Mouse (Mus musculus): ENCODE results near the gene Cntnap2. TPM values are rescaled to one million over a fixed set of nuclear protein-coding genes. Genes with fewer than 3 reads are reported as not detected.

Cntnap2 gene
- polyA plus RNA-seq, 1 experiment from 2014 or later: 0.79 TPM

GRCm38 (mm10) chr6:46733794-46734193, 1674.6 kb downstream of the Cntnap2 start:
- no peak for ATAC-seq (replicated peaks; ENCODE audit: insufficient number of reproducible peaks, low FRiP score, low TSS enrichment)
- Histone ChIP-seq H3K4me2 (no peak overlapping the region), H3K27ac (ENCODE audit: low read depth, low read length) (no peak overlapping the region), H3K4me1 (ENCODE audit: control insufficient read depth, insufficient read depth, low read length) (no peaks in the 10 kb centered on the region), H3K4me3 (ENCODE audit: low read depth, low read length) (no peak overlapping the region), H3K9ac (ENCODE audit: low read depth, low read length) (no peak overlapping the region), H3K27me3 (ENCODE audit: control insufficient read depth, insufficient read depth, low read length) (no peaks in the 10 kb centered on the region), H3K9me3 (replicated peaks; ENCODE audit: control insufficient read depth, low read length) (no peaks in the 10 kb centered on the region), H3K36me3 (ENCODE audit: control insufficient read depth, insufficient read depth, low read length) (no peaks in the 10 kb centered on the region)

GRCm38 (mm10) chr6:46748448-46748847, 1689.3 kb downstream of the Cntnap2 start:
- H3K36me3 ChIP-seq (ENCODE audit: control insufficient read depth, insufficient read depth, low read length): no peaks in the 10 kb centered on the region
- no peak overlapping the region for H3K4me2 ChIP-seq
- no peaks in the 10 kb centered on the region for H3K27me3 ChIP-seq (ENCODE audit: control insufficient read depth, insufficient read depth, low read length)
- H3K9me3 ChIP-seq (replicated peaks; ENCODE audit: control insufficient read depth, low read length): no peaks in the 10 kb centered on the region
- no peak for ATAC-seq (replicated peaks; ENCODE audit: insufficient number of reproducible peaks, low FRiP score, low TSS enrichment)
- H3K9ac ChIP-seq (ENCODE audit: low read depth, low read length): no peak overlapping the region
- H3K27ac ChIP-seq (ENCODE audit: low read depth, low read length): no peak overlapping the region
- no peaks in the 10 kb centered on the region for H3K4me1 ChIP-seq (ENCODE audit: control insufficient read depth, insufficient read depth, low read length)
- no peak overlapping the region for H3K4me3 ChIP-seq (ENCODE audit: low read depth, low read length)

GRCm38 (mm10) chr6:46763481-46763880, 1704.3 kb downstream of the Cntnap2 start:
- Histone ChIP-seq H3K4me2 (no peak overlapping the region), H3K27ac (ENCODE audit: low read depth, low read length) (no peak overlapping the region), H3K9ac (ENCODE audit: low read depth, low read length) (no peak overlapping the region), H3K4me3 (ENCODE audit: low read depth, low read length) (no peak overlapping the region), H3K9me3 (replicated peaks; ENCODE audit: control insufficient read depth, low read length) (no peaks in the 10 kb centered on the region), H3K4me1 (ENCODE audit: control insufficient read depth, insufficient read depth, low read length) (no peaks in the 10 kb centered on the region), H3K36me3 (ENCODE audit: control insufficient read depth, insufficient read depth, low read length) (no peaks in the 10 kb centered on the region), H3K27me3 (ENCODE audit: control insufficient read depth, insufficient read depth, low read length) (no peaks in the 10 kb centered on the region)
- 79% methylated on average over 3 of the region's 3 CpGs for WGBS (ENCODE audit: insufficient replicate concordance)
- ATAC-seq (replicated peaks; ENCODE audit: insufficient number of reproducible peaks, low FRiP score, low TSS enrichment): no peak

- Histone ChIP-seq H3K4me2 (no peak overlapping the region), H3K27ac (ENCODE audit: low read depth, low read length) (no peak overlapping the region), H3K27me3 (ENCODE audit: control insufficient read depth, insufficient read depth, low read length) (no peaks in the 10 kb centered on the region), H3K4me1 (ENCODE audit: control insufficient read depth, insufficient read depth, low read length) (no peaks in the 10 kb centered on the region), H3K9me3 (replicated peaks; ENCODE audit: control insufficient read depth, low read length) (no peaks in the 10 kb centered on the region), H3K4me3 (ENCODE audit: low read depth, low read length) (no peak overlapping the region), H3K9ac (ENCODE audit: low read depth, low read length) (no peak overlapping the region), H3K36me3 (ENCODE audit: control insufficient read depth, insufficient read depth, low read length) (no peaks in the 10 kb centered on the region)
- ATAC-seq (replicated peaks; ENCODE audit: insufficient number of reproducible peaks, low FRiP score, low TSS enrichment): no peak
Measured at GRCm38 (mm10) chr6:46774529-46774928, 1715.4 kb downstream of the Cntnap2 start.

- Histone ChIP-seq H3K27me3 (ENCODE audit: control insufficient read depth, insufficient read depth, low read length) (no peaks in the 10 kb centered on the region), H3K9me3 (replicated peaks; ENCODE audit: control insufficient read depth, low read length) (no peaks in the 10 kb centered on the region), H3K4me1 (ENCODE audit: control insufficient read depth, insufficient read depth, low read length) (no peaks in the 10 kb centered on the region), H3K36me3 (ENCODE audit: control insufficient read depth, insufficient read depth, low read length) (no peaks in the 10 kb centered on the region), H3K4me2 (no peak overlapping the region), H3K9ac (ENCODE audit: low read depth, low read length) (no peak overlapping the region), H3K4me3 (ENCODE audit: low read depth, low read length) (no peak overlapping the region), H3K27ac (ENCODE audit: low read depth, low read length) (no peak overlapping the region)
- ATAC-seq (replicated peaks; ENCODE audit: insufficient number of reproducible peaks, low FRiP score, low TSS enrichment): no peak
- WGBS (ENCODE audit: insufficient replicate concordance): 68% methylated on average over 4 of the region's 4 CpGs
Measured at GRCm38 (mm10) chr6:46802264-46803110, 1743.3 kb downstream of the Cntnap2 start.

- H3K27me3 ChIP-seq (ENCODE audit: control insufficient read depth, insufficient read depth, low read length): no peaks in the 10 kb centered on the region
- H3K4me2 ChIP-seq: no peak overlapping the region
- no peak for ATAC-seq (replicated peaks; ENCODE audit: insufficient number of reproducible peaks, low FRiP score, low TSS enrichment)
- no peak overlapping the region for H3K27ac ChIP-seq (ENCODE audit: low read depth, low read length)
- H3K9me3 ChIP-seq (replicated peaks; ENCODE audit: control insufficient read depth, low read length): no peaks in the 10 kb centered on the region
- no peaks in the 10 kb centered on the region for H3K36me3 ChIP-seq (ENCODE audit: control insufficient read depth, insufficient read depth, low read length)
- no peak overlapping the region for H3K4me3 ChIP-seq (ENCODE audit: low read depth, low read length)
- peaks cover 5% of the 10 kb centered on the region; the same call in 1 of the 2 replicates for H3K4me1 ChIP-seq (ENCODE audit: control insufficient read depth, insufficient read depth, low read length)
- no peak overlapping the region for H3K9ac ChIP-seq (ENCODE audit: low read depth, low read length)
- 69% methylated on average over 3 of the region's 3 CpGs for WGBS (ENCODE audit: insufficient replicate concordance)
Measured at GRCm38 (mm10) chr6:46856635-46857034, 1797.5 kb downstream of the Cntnap2 start.

GRCm38 (mm10) chr6:46861076-46861475, 1801.9 kb downstream of the Cntnap2 start:
- H3K4me2 ChIP-seq: no peak overlapping the region; the same call in 1 of the 2 replicates

GRCm38 (mm10) chr6:46866317-46866716, 1807.2 kb downstream of the Cntnap2 start:
- no peak overlapping the region for H3K4me3 ChIP-seq (ENCODE audit: low read depth, low read length)
- H3K9ac ChIP-seq (ENCODE audit: low read depth, low read length): no peak overlapping the region
- no peak for ATAC-seq (replicated peaks; ENCODE audit: insufficient number of reproducible peaks, low FRiP score, low TSS enrichment)
- H3K4me2 ChIP-seq: no peak overlapping the region
- 0 out of 2 replicates have a peak, but pooled peaks cover under 1% of the 10 kb centered on the region for H3K4me1 ChIP-seq (ENCODE audit: control insufficient read depth, insufficient read depth, low read length)
- no peaks in the 10 kb centered on the region for H3K9me3 ChIP-seq (replicated peaks; ENCODE audit: control insufficient read depth, low read length)
- H3K27me3 ChIP-seq (ENCODE audit: control insufficient read depth, insufficient read depth, low read length): no peaks in the 10 kb centered on the region
- no peaks in the 10 kb centered on the region for H3K36me3 ChIP-seq (ENCODE audit: control insufficient read depth, insufficient read depth, low read length)
- H3K27ac ChIP-seq (ENCODE audit: low read depth, low read length): no peak overlapping the region

More at GRCm38 (mm10) chr6:46861076-46861475, 1801.9 kb downstream of the Cntnap2 start:
- Histone ChIP-seq H3K9ac (ENCODE audit: low read depth, low read length) (no peak overlapping the region), H3K9me3 (replicated peaks; ENCODE audit: control insufficient read depth, low read length) (no peaks in the 10 kb centered on the region), H3K27ac (ENCODE audit: low read depth, low read length) (no peak overlapping the region), H3K27me3 (ENCODE audit: control insufficient read depth, insufficient read depth, low read length) (no peaks in the 10 kb centered on the region), H3K36me3 (ENCODE audit: control insufficient read depth, insufficient read depth, low read length) (no peaks in the 10 kb centered on the region), H3K4me1 (ENCODE audit: control insufficient read depth, insufficient read depth, low read length) (peaks cover 5% of the 10 kb centered on the region; the same call in 1 of the 2 replicates), H3K4me3 (ENCODE audit: low read depth, low read length) (no peak overlapping the region)
- 7% methylated on average over 5 of the region's 5 CpGs for WGBS (ENCODE audit: insufficient replicate concordance)
- ATAC-seq (replicated peaks; ENCODE audit: insufficient number of reproducible peaks, low FRiP score, low TSS enrichment): no peak

- H3K27ac ChIP-seq (ENCODE audit: low read depth, low read length): no peak overlapping the region
- no peak overlapping the region for H3K4me2 ChIP-seq
- no peaks in the 10 kb centered on the region for H3K9me3 ChIP-seq (replicated peaks; ENCODE audit: control insufficient read depth, low read length)
- no peaks in the 10 kb centered on the region for H3K4me1 ChIP-seq (ENCODE audit: control insufficient read depth, insufficient read depth, low read length)
- H3K9ac ChIP-seq (ENCODE audit: low read depth, low read length): no peak overlapping the region
- ATAC-seq (replicated peaks; ENCODE audit: insufficient number of reproducible peaks, low FRiP score, low TSS enrichment): no peak
- no peaks in the 10 kb centered on the region for H3K27me3 ChIP-seq (ENCODE audit: control insufficient read depth, insufficient read depth, low read length)
- no peaks in the 10 kb centered on the region for H3K36me3 ChIP-seq (ENCODE audit: control insufficient read depth, insufficient read depth, low read length)
- WGBS (ENCODE audit: insufficient replicate concordance): 58% methylated on average over 2 of the region's 2 CpGs
- no peak overlapping the region for H3K4me3 ChIP-seq (ENCODE audit: low read depth, low read length)
Measured at GRCm38 (mm10) chr6:46886230-46886629, 1827.1 kb downstream of the Cntnap2 start.

All from heart, embryonic 11.5 days (tissue).